Mouse (Mus musculus): ENCODE results near the gene Gabbr2.

Gene Gabbr2

DNA sequence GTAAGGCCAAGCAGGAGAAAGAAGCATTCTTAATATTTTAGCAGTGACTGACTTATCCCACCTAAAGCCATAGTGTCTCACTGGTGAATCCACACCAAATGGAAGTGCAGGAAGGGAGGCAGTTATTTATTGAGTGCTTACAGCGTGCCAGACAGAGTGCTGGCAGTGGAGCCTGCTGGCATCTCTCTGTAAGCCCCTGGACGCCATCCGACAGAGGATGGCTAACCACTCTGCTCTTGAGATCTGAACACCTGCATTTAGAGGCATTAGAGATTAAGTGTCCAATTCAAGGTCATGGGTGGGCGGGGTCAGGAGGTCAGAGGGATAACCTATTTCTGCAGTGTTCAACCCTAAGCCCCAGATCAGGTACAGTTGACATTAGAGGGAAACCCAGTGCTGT, 2.8 kb downstream of the Gabbr2 start:
- no peak for DNase-seq (ENCODE audit: low read depth, low spot score)

DNA sequence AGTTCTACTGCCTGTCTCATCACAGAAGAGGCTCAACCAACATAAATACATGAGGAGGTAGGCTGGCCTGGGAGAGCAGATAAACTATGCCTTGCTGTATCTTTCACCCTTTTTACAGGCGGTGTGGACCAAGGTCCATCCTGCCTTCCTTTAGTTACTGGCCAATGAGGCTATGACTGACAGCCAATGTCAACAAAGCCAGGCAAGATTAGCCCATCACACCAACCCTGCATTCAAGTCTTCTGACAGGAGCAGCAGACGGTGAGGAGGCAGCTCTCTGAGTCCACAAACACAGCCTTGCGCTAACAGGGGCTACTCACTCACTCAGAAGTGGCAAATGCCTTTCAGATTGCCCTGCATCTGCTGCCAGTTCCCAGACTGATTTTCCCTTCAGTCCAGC, 3.4 kb downstream of the Gabbr2 start:
- DNase-seq (ENCODE audit: low read depth, low spot score), result no peak

DNA sequence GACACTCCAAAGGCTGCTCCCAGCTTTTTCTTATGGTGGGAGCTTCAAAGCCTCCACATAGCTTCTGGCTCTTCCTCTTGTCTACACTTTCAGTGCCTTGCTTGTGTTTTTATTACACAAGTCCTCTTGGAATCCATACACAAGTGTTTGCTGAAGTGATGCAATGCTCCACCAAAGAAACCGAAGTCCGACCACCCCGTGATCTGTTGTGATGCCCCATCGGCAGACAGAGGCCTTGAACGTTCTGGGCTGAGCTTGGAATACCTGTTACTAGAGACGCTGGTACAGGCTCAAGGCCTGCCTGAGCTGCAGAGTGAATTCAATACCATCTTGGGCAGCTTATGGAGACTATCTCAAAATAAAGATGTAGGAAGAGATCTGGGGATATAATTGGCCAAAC, 3.9 kb downstream of the Gabbr2 start:
- no peak for DNase-seq (ENCODE audit: low read depth, low spot score)

DNA sequence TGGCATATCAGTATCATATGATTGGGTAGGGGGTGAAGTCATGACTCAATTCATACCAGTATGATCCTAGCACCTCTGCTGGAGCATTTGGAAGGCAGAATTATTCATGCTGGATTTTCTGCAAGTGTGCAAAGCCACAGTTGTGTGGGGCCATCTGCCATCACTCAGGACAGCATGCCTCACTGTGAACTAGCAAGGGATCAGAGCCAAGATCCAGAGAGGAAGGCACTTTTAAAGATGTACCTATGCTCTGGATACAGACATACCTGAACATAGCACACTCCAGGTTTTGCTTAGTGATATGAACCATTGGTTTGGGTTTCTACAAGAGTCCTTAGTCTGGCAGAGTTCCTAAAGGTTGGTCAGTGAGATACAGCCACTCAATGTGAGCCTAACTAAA, 5.6 kb downstream of the Gabbr2 start:
- no peak for DNase-seq (ENCODE audit: low read depth, low spot score)

DNA sequence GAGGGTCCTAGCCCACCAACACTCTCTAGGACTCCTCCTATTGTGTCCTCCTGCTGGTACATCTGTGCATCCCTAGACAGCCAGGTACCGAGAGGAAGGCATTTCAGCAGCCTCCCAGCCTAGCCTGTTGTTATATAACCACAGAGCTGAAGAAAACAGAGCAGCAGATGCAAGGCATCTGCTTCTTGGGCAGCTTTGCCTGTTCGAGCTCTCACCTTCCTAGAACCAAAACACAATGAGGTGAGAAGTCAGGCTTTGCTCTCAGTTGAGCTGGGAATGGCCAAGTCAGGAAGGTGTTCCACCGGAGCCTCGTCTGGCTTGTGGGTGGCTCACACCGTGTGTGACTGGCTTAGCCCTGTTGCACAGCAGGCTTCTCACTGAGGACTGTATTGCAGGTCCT, 8.8 kb downstream of the Gabbr2 start:
- no peak for DNase-seq (ENCODE audit: low read depth, low spot score)

DNA sequence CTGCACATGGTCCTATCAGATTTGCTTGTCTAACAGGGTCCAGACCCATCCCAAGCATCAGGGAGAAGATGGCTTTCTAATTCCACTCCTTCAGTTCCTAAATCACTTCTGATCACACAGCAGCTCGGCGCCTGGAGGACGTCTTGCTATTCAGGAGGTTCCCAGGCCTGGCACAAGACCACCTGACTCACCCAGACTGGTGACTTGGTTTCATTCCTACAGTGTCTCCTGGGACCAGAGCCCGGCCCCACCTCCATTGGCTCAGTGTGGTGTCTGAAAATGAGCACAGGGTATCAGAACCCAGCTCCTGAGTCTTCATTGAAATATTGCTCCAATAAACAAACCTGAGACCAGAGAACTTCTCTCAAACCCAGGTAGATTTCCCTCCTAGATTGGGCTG, 9.6 kb downstream of the Gabbr2 start:
- no peak for DNase-seq (ENCODE audit: low read depth, low spot score)

DNA sequence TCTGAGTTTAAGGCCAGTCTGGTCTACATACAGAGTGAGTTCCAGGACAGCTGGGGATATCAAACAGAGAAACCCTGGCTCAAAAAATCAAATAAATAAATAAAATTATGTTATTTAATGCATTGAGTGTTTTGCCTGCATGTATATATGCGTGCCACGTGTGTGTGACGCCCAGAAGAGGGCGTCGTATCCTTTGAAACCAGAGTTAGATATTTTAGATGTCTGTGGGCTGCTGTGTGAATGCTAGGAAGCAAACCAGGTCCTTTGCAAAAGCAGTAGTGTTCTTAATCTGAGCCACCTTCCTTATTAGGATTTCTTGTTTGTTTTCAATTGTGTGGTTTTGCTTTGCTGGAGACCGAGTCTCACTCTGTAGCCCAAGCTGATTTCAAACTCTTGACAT, 13.3 kb downstream of the Gabbr2 start:
- no peak for DNase-seq (ENCODE audit: low read depth, low spot score)

DNA sequence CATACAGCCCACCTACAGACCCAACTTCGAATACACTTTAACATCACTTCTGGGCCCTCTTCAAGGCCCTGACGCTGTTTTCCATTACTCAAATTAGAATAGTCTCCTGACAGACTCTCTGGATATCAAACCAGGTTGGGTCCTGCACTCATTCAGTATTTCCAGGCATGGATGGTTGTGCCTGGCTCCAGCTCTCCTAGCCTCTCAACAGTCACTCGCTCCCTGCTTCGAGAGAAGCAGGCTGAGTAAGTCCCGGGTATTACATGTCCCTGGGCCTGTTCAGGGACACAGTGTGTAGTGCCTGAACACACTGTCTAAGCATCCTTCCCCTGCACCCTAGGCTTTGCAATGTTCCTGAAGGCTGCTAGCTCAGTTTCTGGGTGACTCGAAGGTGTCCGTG, 14.5 kb downstream of the Gabbr2 start:
- no peak for DNase-seq (ENCODE audit: low read depth, low spot score)

DNA sequence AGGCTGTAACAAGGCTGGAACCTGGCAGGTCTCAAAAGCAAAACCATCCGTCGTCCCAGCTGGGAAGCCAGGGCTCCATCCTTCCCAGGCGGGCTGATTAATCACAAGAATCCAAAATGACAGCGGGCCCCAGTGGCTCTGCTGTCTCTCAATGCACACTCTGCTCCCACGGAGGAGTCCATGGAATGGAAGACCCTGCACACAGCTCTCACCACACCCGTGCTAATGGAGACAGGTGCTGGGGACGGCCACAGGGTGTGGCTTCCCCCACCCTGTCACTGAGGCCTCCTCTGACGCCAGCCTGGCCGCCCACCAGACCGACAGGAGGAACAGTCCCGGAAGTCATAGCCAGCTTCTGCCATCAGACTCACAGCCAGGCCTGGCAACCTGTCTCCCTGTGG, 15.0 kb downstream of the Gabbr2 start:
- no peak for DNase-seq (ENCODE audit: low read depth, low spot score)

DNA sequence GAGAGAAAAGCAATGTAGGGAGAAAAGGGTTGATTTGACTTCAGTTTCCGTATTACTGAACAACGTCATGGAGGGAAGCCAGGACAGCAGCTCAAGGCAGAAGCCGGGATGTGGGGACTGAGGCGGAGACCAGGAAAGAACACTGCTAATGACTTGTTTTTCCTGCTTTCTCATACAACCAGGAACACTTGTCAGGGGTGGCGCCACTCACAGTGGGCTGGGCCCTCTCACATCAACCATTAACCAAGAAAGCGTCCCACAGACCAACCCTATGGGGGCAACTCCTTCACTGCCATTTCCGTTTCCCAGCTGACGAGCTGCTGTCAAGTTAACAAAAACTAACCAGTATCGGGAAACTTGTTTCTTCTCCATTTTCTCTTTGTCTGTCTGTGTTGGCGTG, 18.4 kb downstream of the Gabbr2 start:
- DNase-seq (ENCODE audit: low read depth, low spot score), result no peak

DNA sequence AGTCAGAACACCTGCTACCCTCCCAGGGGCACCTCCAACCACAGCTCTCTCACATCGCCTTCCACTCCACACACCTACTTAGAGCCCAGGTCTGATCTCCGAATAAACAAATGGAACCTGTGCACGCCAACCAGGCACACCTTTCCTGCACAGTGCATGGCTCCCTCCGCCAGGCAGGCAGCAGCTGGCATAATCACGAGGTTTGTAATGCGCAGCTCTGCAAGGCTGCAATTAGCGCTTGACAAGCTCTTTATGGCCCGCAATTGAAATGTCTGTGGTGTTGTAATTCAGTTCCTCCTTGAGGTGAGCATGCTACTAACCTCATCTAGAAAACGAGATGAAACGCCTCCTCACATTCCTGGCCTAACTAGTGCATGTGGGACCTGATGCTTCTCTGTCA, 23.7 kb downstream of the Gabbr2 start:
- no peak for DNase-seq (ENCODE audit: low read depth, low spot score)

DNA sequence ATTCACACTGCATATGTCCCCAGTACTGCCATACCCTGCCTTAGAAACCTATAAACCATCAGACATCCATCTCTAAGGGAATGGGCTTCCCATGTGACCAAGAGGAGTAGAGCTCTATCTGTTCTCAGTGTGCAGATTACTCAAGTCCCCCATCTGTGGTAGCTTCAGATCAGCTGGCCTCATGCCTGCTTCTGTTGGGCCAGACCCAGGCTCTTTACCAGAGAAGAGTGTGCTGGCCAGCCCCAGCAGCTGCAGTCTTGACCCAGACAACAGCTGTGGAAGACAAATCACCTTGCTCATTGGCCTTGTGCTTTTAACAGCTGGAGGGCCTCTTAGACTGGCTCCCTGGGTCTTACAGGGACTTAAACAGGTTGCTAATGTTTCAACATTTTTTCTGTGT, 25.1 kb downstream of the Gabbr2 start:
- no peak for DNase-seq (ENCODE audit: low read depth, low spot score)

DNA sequence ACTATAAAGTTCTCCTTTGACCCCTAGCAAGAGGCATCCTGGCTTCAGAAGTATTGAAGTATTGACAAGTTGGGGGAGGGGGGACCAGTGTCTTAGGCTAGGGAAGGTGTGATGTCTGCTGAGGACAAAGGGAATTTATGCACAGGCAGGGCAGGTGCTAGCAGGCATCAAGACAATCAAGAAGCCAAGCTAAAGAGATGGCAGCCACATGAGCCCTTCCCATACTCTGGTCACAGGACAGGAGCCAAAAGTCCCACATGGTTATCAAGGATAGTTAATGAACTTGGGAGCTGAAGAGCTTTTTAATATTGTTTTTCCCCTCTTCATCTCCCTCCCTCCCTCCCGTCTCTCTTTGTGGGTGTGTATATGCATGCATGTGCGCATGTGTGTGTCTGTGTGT, 30.3 kb downstream of the Gabbr2 start:
- no peak for DNase-seq (ENCODE audit: low read depth, low spot score)

DNA sequence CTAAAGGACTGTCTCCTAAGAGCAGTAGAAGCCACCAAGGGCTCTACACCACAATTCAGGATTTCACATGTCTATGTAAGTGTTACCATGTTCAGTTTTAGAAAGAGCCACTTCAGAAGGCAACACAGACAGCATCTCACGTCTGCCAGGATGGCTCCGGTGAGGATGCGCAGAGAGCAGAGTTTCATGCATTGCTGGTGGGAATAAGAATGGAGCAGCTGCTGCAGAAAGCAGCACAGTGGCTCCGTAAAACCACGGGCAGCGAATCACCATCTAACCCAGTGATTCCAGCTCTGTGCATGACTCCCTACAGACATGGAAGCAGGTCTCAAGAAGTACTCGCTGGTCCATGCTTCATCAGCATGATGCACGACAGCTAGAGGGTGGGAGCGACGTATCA, 31.5 kb downstream of the Gabbr2 start:
- no peak for DNase-seq (ENCODE audit: low read depth, low spot score)

DNA sequence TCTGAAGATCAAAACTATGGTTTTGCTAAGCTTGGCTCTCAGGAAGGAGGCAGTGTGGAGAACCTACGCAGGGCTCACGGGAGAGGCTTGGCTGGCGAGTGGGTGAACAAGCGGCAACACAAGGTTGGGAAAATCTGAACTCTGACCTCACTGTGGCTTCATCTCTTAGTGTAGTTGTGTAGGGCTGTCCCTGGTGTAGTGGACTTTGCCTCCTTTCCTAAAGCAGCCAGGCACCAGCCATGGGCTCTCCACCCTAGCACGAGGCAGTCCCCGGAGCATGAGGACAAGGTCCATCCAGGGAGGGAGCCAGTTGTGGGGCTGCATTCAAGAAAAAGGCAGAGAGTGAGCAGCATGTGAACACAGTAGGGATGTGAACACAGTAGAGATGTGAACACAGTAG, 31.9 kb downstream of the Gabbr2 start:
- no peak for DNase-seq (ENCODE audit: low read depth, low spot score)

DNA sequence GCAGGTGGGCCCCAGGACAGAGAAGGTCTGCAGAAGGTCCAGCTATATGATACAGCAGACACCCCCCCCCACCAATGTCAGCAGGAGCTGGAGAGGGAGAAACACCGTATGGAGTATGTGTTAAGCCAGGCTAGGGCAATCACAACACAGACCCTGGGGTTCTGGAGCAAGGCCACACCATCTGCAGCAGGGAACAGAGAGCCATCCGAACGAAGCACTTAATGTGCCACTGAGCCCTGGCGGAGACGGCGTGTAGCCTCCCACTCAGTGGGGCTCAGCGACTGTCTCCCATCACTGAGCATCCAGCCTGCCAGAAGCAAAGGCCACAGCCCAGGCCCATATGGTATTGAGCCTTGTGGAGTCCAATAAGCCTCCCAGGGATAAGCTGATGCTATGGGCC, 33.7 kb downstream of the Gabbr2 start:
- DNase-seq (ENCODE audit: low read depth, low spot score), result no peak

DNA sequence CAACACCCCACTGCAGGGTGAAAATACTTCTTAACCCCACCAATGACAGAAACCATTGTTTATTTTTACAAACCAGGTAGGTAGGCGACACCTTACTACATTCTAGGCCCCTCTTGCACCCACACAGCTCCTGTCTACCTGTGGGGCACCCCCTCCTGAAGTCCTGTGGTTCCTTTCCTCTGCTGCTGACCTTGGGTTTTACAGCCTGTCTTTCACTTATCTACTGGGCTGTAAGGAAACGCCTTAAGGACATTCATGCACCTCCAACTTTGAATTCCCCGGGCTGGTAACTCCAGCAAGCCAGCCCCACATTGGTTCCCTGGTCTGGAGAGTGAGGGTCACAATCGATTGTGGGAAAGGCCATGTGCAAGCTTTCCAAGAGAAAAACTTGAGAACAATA, 34.7 kb downstream of the Gabbr2 start:
- DNase-seq (ENCODE audit: low read depth, low spot score), result no peak

DNA sequence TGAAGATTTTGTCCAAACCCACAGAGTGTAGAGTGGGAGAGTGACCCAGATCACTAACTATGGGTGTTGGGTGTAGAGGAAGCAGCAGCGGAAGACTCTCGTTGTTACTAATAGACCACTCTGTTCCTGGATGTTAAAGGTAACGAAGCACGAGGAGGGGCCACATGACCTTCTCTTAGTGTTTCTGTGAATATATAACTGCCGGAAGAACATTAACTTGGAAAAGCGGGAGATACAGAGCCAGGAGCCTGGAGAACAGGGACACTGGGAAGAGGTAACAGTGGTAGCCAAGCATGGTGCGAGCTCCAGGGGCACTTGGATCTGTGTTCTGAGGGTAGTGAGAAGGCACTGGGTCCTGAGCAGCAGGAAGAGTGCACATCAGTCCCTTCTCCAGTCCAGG, 38.7 kb downstream of the Gabbr2 start:
- DNase-seq (ENCODE audit: low read depth, low spot score), result no peak

DNA sequence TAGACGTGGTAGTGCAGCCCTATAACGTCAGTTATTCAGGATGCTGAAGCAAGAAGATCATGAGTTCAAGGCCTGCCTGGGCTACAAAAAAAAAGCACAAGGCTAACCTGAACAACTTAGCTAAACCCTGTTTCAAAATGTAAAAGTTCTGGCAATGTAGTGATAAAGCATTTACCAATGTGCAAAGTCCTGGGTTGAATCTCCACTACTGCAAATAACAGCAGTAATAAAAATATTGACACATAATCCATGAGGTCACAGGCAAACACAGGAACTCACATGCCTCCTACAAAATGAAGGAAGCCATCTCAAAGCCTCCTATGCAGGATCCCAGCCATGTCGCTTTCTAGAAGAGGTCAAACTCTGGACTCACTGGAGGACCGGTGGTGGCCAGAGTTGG, 39.1 kb downstream of the Gabbr2 start:
- no peak for DNase-seq (ENCODE audit: low read depth, low spot score)

DNA sequence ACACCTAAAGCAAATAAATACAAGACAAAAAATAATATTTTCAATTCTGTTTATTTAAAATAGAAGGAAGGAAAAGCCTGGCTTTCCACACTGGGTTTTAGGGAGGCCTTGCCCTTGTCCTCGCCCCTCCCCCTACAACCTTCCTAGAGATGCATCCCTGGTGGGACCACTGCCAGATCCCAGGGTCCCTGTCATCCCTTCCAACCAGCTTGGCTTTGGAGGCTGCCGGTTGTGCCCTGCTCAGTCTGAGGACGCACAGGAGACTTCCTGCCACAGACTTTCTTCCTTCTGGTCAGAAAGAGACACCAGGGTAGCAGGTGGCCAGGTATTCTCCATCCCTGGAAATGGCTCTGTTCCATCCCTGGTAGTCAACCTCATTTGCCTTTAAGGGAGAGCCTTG, 57.4 kb downstream of the Gabbr2 start:
- no peak for DNase-seq (ENCODE audit: low read depth, low spot score)

DNA sequence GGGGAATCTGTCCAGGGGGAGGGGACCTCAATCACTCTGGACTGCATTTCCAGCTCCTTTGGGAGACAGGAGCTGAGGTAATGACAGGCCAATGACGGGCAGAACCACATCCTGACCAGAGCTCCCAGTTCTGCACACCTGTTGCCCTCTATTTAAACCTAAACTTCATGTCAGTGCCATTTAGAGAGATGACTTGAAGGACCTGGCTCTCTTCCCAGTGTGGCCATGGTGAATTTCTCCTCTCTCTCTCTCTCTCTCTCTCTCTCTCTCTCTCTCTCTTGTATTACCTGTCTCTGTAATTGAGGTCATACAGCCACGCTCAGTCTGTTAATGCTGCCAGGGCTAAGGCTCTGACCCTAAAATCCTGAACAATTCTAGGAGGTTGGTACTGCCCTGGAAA, 58.1 kb downstream of the Gabbr2 start:
- no peak for DNase-seq (ENCODE audit: low read depth, low spot score)

DNA sequence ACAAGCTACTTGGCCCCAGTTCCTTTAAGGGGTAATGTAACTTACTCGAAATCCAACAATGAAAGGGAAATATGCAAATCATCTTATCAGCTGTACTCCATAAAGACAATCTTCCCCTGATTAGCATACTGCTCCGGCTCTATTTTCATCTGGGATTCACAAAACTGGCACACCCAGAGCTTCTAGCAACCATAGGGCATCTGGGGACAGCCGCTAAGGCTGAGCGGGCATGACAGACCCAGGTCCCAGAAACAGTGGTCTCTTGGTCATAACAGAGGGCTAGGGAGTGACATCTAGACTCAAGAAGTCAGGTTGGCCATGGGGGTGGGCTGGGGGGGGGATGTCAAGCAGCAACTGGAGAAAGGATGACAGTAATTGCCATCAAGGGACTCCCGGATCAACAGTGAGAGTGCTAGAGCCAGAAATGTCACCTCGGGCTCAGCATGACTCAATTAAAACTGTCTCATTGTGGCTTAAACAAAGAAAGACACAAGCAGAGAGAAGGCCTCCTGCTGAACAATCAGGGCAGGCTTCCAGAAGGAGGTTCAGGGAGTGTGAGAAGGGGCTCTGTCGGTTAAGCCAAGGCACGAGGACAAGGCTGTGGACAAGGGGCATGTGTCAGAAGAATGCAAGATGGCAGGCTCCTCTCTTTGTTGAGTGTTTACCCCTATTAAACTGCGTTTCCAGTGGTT, 59.8 kb downstream of the Gabbr2 start:
- DNase-seq (ENCODE audit: low read depth, low spot score), result no peak

DNA sequence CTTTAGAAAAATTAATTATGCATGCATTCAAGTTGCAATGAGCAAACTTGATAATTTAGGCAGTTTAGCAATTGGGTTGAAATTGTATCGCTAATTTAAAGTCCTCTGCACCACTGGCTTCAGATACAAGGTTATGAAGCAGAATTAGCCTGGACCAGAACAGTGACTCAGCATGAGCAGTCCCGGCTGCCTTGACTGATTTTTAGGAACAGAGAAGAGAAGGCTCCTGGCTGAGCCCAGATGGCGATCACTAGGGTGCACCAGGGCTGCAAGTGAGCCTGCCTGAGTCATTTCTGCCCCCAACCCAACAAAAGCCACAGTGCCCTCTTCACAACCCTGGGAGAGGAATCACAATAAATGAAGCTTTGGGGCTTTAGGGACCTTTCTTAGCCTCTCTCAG, 63.6 kb downstream of the Gabbr2 start:
- DNase-seq (ENCODE audit: low read depth, low spot score), result no peak

DNA sequence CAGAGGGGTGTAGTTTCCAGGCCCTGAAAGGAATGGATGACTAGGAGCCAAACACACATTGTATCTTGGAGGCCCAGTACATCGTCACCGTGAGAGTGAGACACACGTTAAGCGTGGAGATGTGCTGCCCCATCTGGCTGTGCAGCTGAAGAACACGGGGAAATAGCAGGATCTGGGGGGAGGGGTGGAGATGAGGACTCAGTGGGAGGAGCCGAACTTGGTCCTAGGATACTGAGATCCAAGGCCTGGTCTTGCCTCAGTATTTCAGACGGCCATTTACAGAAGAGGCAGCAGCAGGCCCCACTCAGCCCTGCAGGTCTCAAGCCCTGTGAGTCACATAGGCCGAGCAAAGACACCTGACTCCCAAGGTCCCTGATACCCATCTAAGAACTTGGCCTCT, 72.5 kb downstream of the Gabbr2 start:
- no peak for DNase-seq (ENCODE audit: low read depth, low spot score)
